In the genomic region with DNA sequence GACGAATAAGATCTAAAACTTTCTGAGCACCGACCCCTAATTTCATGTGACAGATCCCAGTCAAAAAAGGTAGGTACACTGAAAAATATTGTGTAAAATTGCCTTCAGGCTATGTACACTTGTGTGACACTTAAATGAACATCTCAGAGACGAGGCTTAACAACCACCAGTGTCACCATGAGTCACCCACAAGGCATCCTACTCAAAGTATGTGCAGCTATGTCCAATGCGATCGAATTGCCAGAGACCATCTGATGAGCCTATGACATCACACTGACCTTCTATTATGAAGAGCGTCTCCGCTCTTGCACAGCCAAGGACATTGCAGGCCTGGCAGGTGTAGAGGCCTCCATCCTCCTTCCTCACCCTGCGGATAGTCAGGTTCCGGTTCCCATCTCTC, we compare ENCODE assay signal across 27 mouse cellular contexts. TPM values are rescaled to one million over a fixed set of nuclear protein-coding genes. Genes with fewer than 3 reads are reported as not detected.
DNase-seq lines count a peak whose midpoint lies in the region; ATAC-seq and TF ChIP-seq lines count a peak whose summit lies in the region.
"Had no signal": no experiment of that assay in that cellular context is flagged by ENCODE, and none has a peak within 500 bp of the region (broad histone marks: within the 10 kb centered on the region; RNA-seq: fewer than 3 reads in every experiment).

No protein-coding gene starts in this region.

- H3K4me1 ChIP-seq in heart, adult 2 months (ENCODE audit: control insufficient read depth, insufficient read depth, low read length) = peaks cover 5% of the 10 kb centered on the region
- 0 out of 2 replicates have a peak, but pooled peaks cover 4% of the 10 kb centered on the region for H3K4me1 ChIP-seq in heart, embryonic 11.5 days (ENCODE audit: control insufficient read depth, insufficient read depth, low read length)
- H3K4me1 ChIP-seq in brown adipose tissue, adult 24 weeks (ENCODE audit: control insufficient read depth, insufficient read depth, insufficient read length, low read length) = peaks cover 21% of the 10 kb centered on the region; the same call in 1 of the 2 replicates
- H3K4me1 ChIP-seq: embryonic facial prominence, embryonic 13.5 days; embryonic facial prominence, embryonic 15.5 days; forebrain, embryonic 12.5 days had no signal

- H3K36me3 ChIP-seq in heart, adult 2 months (ENCODE audit: control insufficient read depth, insufficient read depth, low read length) = peaks cover 62% of the 10 kb centered on the region
- no peaks in the 10 kb centered on the region for H3K36me3 ChIP-seq in heart, embryonic 11.5 days (ENCODE audit: control insufficient read depth, insufficient read depth, low read length)
- H3K36me3 ChIP-seq: embryonic facial prominence, embryonic 13.5 days; embryonic facial prominence, embryonic 15.5 days; forebrain, embryonic 10.5 days; forebrain, embryonic 12.5 days had no signal

- TF ChIP-seq CTCF in heart, adult 2 months (IDR thresholded peaks at IDR 0.05) = no peak
- no peak for TF ChIP-seq CTCF in layer of hippocampus, adult 2 months (conservative IDR thresholded peaks at IDR 0.05)

- WGBS in heart, adult 2 months = 47% methylated on average over 9 of the region's 9 CpGs
- WGBS in heart, embryonic 11.5 days (ENCODE audit: insufficient replicate concordance) = 84% methylated on average over 9 of the region's 9 CpGs

- no peak for TF ChIP-seq EP300 in heart, adult 2 months (IDR thresholded peaks at IDR 0.05; ENCODE audit: insufficient read depth, low read depth, low read length)

- no peak overlapping the region for H3K4me3 ChIP-seq in heart, adult 2 months
- H3K4me3 ChIP-seq in heart, embryonic 11.5 days (ENCODE audit: low read depth, low read length) = no peak overlapping the region
- no peak overlapping the region for H3K4me3 ChIP-seq in layer of hippocampus, adult 2 months
- no peak overlapping the region for H3K4me3 ChIP-seq in brown adipose tissue, adult 24 weeks (ENCODE audit: insufficient read depth, low read depth, low read length)
- H3K4me3 ChIP-seq: embryonic facial prominence, embryonic 13.5 days; embryonic facial prominence, embryonic 15.5 days; erythroblast, embryonic 14.5 days; forebrain, embryonic 10.5 days; forebrain, embryonic 12.5 days had no signal

- H3K4me2 ChIP-seq in heart, embryonic 11.5 days = no peak overlapping the region
- H3K4me2 ChIP-seq: embryonic facial prominence, embryonic 13.5 days; embryonic facial prominence, embryonic 15.5 days; forebrain, embryonic 12.5 days had no signal

- no peak for TF ChIP-seq POLR2A in heart, adult 2 months (IDR thresholded peaks at IDR 0.05; ENCODE audit: insufficient read depth, low read depth, low read length)

- intact Hi-C loops in heart, adult 2 months (cut with DNase I) = no loop called here

- no peak for ATAC-seq in heart, embryonic 11.5 days (replicated peaks; ENCODE audit: insufficient number of reproducible peaks, low FRiP score, low TSS enrichment)
- ATAC-seq: activated CD4-positive, CD25-positive, alpha-beta regulatory T cell, adult 4 months; forebrain, embryonic 14.5 days; forebrain, embryonic 16.5 days; Patski had no signal

- H3K9ac ChIP-seq in heart, adult 2 months (ENCODE audit: low read depth, low read length) = no peak overlapping the region
- no peak overlapping the region for H3K9ac ChIP-seq in heart, embryonic 11.5 days (ENCODE audit: low read depth, low read length)
- H3K9ac ChIP-seq: embryonic facial prominence, embryonic 13.5 days; embryonic facial prominence, embryonic 15.5 days; forebrain, embryonic 12.5 days had no signal

- H3K27ac ChIP-seq in heart, adult 2 months = peak overlapping the region; percentile 8; the same call in 1 of the 2 replicates
- no peak overlapping the region for H3K27ac ChIP-seq in heart, embryonic 11.5 days (ENCODE audit: low read depth, low read length)
- H3K27ac ChIP-seq in layer of hippocampus, adult 2 months = peak overlapping the region; percentile 48; the same call in 1 of the 2 replicates
- peak overlapping the region; percentile 24; the same call in 1 of the 2 replicates for H3K27ac ChIP-seq in brown adipose tissue, adult 24 weeks (replicated peaks; ENCODE audit: low read depth, low read length)
- H3K27ac ChIP-seq: embryonic facial prominence, embryonic 13.5 days; embryonic facial prominence, embryonic 15.5 days; forebrain, embryonic 10.5 days; forebrain, embryonic 12.5 days had no signal

- H3K9me3 ChIP-seq in heart, embryonic 11.5 days (replicated peaks; ENCODE audit: control insufficient read depth, low read length) = no peaks in the 10 kb centered on the region
- H3K9me3 ChIP-seq: embryonic facial prominence, embryonic 13.5 days; embryonic facial prominence, embryonic 15.5 days; forebrain, embryonic 10.5 days; forebrain, embryonic 12.5 days had no signal

- no peaks in the 10 kb centered on the region for H3K79me2 ChIP-seq in heart, adult 2 months (replicated peaks; ENCODE audit: control insufficient read depth, insufficient read depth, low read length)

- no peaks in the 10 kb centered on the region for H3K27me3 ChIP-seq in heart, adult 2 months (ENCODE audit: control insufficient read depth, insufficient read depth, low read length)
- H3K27me3 ChIP-seq in heart, embryonic 11.5 days (ENCODE audit: control insufficient read depth, insufficient read depth, low read length) = no peaks in the 10 kb centered on the region
- H3K27me3 ChIP-seq: embryonic facial prominence, embryonic 13.5 days; embryonic facial prominence, embryonic 15.5 days; forebrain, embryonic 12.5 days; Patski had no signal

- peak; percentile 22 for DNase-seq in adrenal gland, adult 2 months
- DNase-seq in adrenal gland, postnatal 4 days (ENCODE audit: low spot score in 2 of 2) = no peak
- no peak for DNase-seq in heart, adult 2 months
- no peak for DNase-seq in layer of hippocampus, adult 2 months (ENCODE audit: low spot score in 2 of 2)
- no peak for DNase-seq in layer of hippocampus, postnatal 36 days
- no peak for DNase-seq in urinary bladder, adult 18-20 months (ENCODE audit: low spot score in 2 of 2)
- DNase-seq: adrenal gland, postnatal 10 days; adrenal gland, postnatal 25 days; cerebellum, adult 11 months; cerebellum, adult 18-20 months; cerebellum, adult 8-10 months; cerebellum, adult 9-11 months; cerebellum, postnatal 14 days; cerebellum, postnatal 36 days; embryo, embryonic 11 days had no signal

RNA-seq across cellular contexts. Expression of a gene that starts 22.4 kb away (rescaled TPM):
- 100 to 1,000 TPM in 1 of 2 experiments, 10 to 100 TPM in 1; 52.5 to 102 TPM for total RNA-seq in adrenal gland, adult 2 months (2021)
- 19.7 and 24.5 TPM in 2 replicates for polyA plus RNA-seq in adrenal gland, adult 2 months (2012; rRNA removed)
- 10 to 100 TPM; 77.4 to 79.2 TPM for total RNA-seq in adrenal gland, postnatal 4 days (2021)
- 10 to 100 TPM; 70.7 to 78.2 TPM for total RNA-seq in heart, adult 2 months (2021)
- polyA plus RNA-seq in heart, adult 2 months (2012; rRNA removed) = 38.3 and 73.9 TPM in 2 replicates
- polyA plus RNA-seq in heart, embryonic 11.5 days (2014; fragmentation: Nextera tagmentation; extraction: Ambion mirVana) = 31.6 and 46.9 TPM in 2 replicates
- total RNA-seq in layer of hippocampus, adult 2 months (2021) = 1 to 10 TPM; 6.3 to 7.0 TPM
- 1 to 10 TPM; 6.1 to 8.9 TPM for total RNA-seq in layer of hippocampus, postnatal 36 days (2021)
- polyA plus RNA-seq in brown adipose tissue, adult 24 weeks (2012; ENCODE audit: insufficient read depth, insufficient read length, missing spikeins) = 22.0 and 39.9 TPM in 2 replicates
- total RNA-seq: MEL had no signal
- polyA plus RNA-seq: Patski had no signal

Comparison
In these comparisons a context has a peak if more than half of its experiments do, and no peak if none do; other contexts are left out.
1. RNA of a gene that starts 22.4 kb away (total RNA-seq): 52.5 to 102 TPM in adrenal gland, adult 2 months, 77.4 to 79.2 TPM in adrenal gland, postnatal 4 days and 70.7 to 78.2 TPM in heart, adult 2 months; 6.1 to 8.9 TPM in layer of hippocampus, postnatal 36 days and 6.3 to 7.0 TPM in layer of hippocampus, adult 2 months; every median in the first group is over 4 times any median in the second.